In the genomic region with DNA sequence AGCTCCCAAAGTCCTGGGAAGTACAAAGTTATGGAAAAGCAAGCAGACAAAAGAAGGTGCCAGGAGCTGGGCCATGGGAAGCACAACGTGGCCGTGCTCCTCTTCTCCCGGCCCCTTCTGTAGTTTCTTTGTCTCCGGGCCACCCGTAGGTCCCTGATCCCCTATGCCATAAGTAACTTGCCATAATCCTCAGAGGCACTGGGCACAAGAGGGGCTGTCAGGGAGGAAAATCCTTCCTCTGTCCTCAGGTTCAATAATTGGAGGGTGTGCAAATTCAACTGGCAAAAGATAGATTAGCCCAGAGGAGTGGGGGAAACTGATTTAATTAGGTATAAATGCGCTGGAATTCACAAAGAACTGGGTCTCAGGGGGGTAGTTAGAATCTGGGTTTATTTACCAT, we compare ENCODE assay signal across 27 mouse cellular contexts.
DNase-seq lines count a peak whose midpoint lies in the region; ATAC-seq lines count a peak whose summit lies in the region.
"Had no signal": no experiment of that assay in that cellular context is flagged by ENCODE, and none has a peak within 500 bp of the region (broad histone marks: within the 10 kb centered on the region; RNA-seq: fewer than 3 reads in every experiment).

No protein-coding gene starts in this region.

- H3K4me2 ChIP-seq in hindbrain, embryonic 11.5 days (replicated peaks; ENCODE audit: low read depth, low read length) = no peak overlapping the region
- no peak overlapping the region for H3K4me2 ChIP-seq in neural tube, embryonic 13.5 days
- H3K4me2 ChIP-seq in neural tube, embryonic 15.5 days = no peak overlapping the region
- H3K4me2 ChIP-seq: embryonic facial prominence, embryonic 12.5 days; heart, embryonic 15.5 days; liver, embryonic 15.5 days; lung, embryonic 15.5 days had no signal

- no peak for ATAC-seq in hindbrain, embryonic 11.5 days (ENCODE audit: low FRiP score)
- ATAC-seq in neural tube, embryonic 13.5 days (ENCODE audit: low read depth) = 0 out of 2 replicates have a peak, but pooled peaks have one; percentile 27
- no peak for ATAC-seq in neural tube, embryonic 15.5 days (ENCODE audit: low FRiP score)
- ATAC-seq: Patski had no signal

- H3K27ac ChIP-seq in hindbrain, embryonic 10.5 days = peak overlapping the region; percentile 78
- H3K27ac ChIP-seq in hindbrain, embryonic 11.5 days (ENCODE audit: low read depth, low read length) = no peak overlapping the region
- peak overlapping the region; percentile 24; the same call in 1 of the 2 replicates for H3K27ac ChIP-seq in neural tube, embryonic 13.5 days (replicated peaks)
- H3K27ac ChIP-seq in neural tube, embryonic 15.5 days (replicated peaks) = no peak overlapping the region
- H3K27ac ChIP-seq in limb, embryonic 10.5 days = peak overlapping the region; percentile 50
- H3K27ac ChIP-seq: embryonic facial prominence, embryonic 12.5 days; heart, adult 2 months; heart, embryonic 15.5 days; liver, embryonic 15.5 days; lung, embryonic 15.5 days had no signal

- H3K27me3 ChIP-seq in hindbrain, embryonic 10.5 days (ENCODE audit: insufficient read depth, poor library complexity, severe bottlenecking) = peaks cover 15% of the 10 kb centered on the region; the same call in 1 of the 2 replicates
- H3K27me3 ChIP-seq in hindbrain, embryonic 11.5 days (ENCODE audit: control insufficient read depth, insufficient read depth, low read length) = no peaks in the 10 kb centered on the region
- H3K27me3 ChIP-seq in neural tube, embryonic 13.5 days = no peaks in the 10 kb centered on the region
- no peaks in the 10 kb centered on the region for H3K27me3 ChIP-seq in neural tube, embryonic 15.5 days (replicated peaks)
- 0 out of 2 replicates have a peak, but pooled peaks cover 3% of the 10 kb centered on the region for H3K27me3 ChIP-seq in limb, embryonic 10.5 days (ENCODE audit: low read depth, poor library complexity, severe bottlenecking)
- H3K27me3 ChIP-seq: CH12.LX; embryonic facial prominence, embryonic 12.5 days; heart, embryonic 15.5 days; liver, embryonic 15.5 days; lung, embryonic 15.5 days; megakaryocyte, embryonic 14.5 days had no signal

- no peak overlapping the region for H3K9ac ChIP-seq in hindbrain, embryonic 11.5 days (ENCODE audit: low read depth, low read length)
- H3K9ac ChIP-seq in neural tube, embryonic 13.5 days = 0 out of 2 replicates have a peak overlapping the region, but pooled peaks have one; percentile 31
- H3K9ac ChIP-seq in neural tube, embryonic 15.5 days (replicated peaks) = no peak overlapping the region
- H3K9ac ChIP-seq: embryonic facial prominence, embryonic 12.5 days; heart, embryonic 15.5 days; liver, embryonic 15.5 days; lung, embryonic 15.5 days had no signal

- H3K4me1 ChIP-seq in hindbrain, embryonic 10.5 days (replicated peaks) = peaks cover 28% of the 10 kb centered on the region
- no peaks in the 10 kb centered on the region for H3K4me1 ChIP-seq in hindbrain, embryonic 11.5 days (replicated peaks; ENCODE audit: control insufficient read depth, insufficient read depth, low read length)
- peaks cover 16% of the 10 kb centered on the region for H3K4me1 ChIP-seq in neural tube, embryonic 13.5 days (replicated peaks)
- peaks cover 11% of the 10 kb centered on the region; the same call in 1 of the 2 replicates for H3K4me1 ChIP-seq in neural tube, embryonic 15.5 days
- peaks cover 29% of the 10 kb centered on the region for H3K4me1 ChIP-seq in limb, embryonic 10.5 days
- H3K4me1 ChIP-seq: liver, embryonic 15.5 days had no signal

- WGBS in hindbrain, embryonic 10.5 days = 24% methylated on average over 6 of the region's 6 CpGs
- WGBS in hindbrain, embryonic 11.5 days = 32% methylated on average over 6 of the region's 6 CpGs
- WGBS in neural tube, embryonic 13.5 days = 22% methylated on average over 6 of the region's 6 CpGs
- WGBS in neural tube, embryonic 15.5 days = 27% methylated on average over 6 of the region's 6 CpGs
- WGBS in limb, embryonic 10.5 days = 66% methylated on average over 6 of the region's 6 CpGs

- no peaks in the 10 kb centered on the region for H3K36me3 ChIP-seq in hindbrain, embryonic 10.5 days
- no peaks in the 10 kb centered on the region for H3K36me3 ChIP-seq in hindbrain, embryonic 11.5 days (ENCODE audit: control insufficient read depth, insufficient read depth, low read length)
- no peaks in the 10 kb centered on the region for H3K36me3 ChIP-seq in neural tube, embryonic 13.5 days
- no peaks in the 10 kb centered on the region for H3K36me3 ChIP-seq in neural tube, embryonic 15.5 days
- no peaks in the 10 kb centered on the region for H3K36me3 ChIP-seq in limb, embryonic 10.5 days
- H3K36me3 ChIP-seq: embryonic facial prominence, embryonic 12.5 days; G1E; heart, embryonic 15.5 days; liver, embryonic 15.5 days; lung, embryonic 15.5 days had no signal

- no peaks in the 10 kb centered on the region for H3K9me3 ChIP-seq in hindbrain, embryonic 10.5 days
- H3K9me3 ChIP-seq in hindbrain, embryonic 11.5 days (ENCODE audit: control insufficient read depth, low read length) = no peaks in the 10 kb centered on the region
- no peaks in the 10 kb centered on the region for H3K9me3 ChIP-seq in neural tube, embryonic 13.5 days
- H3K9me3 ChIP-seq in neural tube, embryonic 15.5 days (replicated peaks) = no peaks in the 10 kb centered on the region
- no peaks in the 10 kb centered on the region for H3K9me3 ChIP-seq in limb, embryonic 10.5 days (replicated peaks)
- H3K9me3 ChIP-seq: embryonic facial prominence, embryonic 12.5 days; G1E; heart, embryonic 15.5 days; liver, embryonic 15.5 days; lung, embryonic 15.5 days had no signal

- DNase-seq in hindbrain, embryonic 10.5 days (ENCODE audit: low spot score) = no peak
- DNase-seq in hindbrain, embryonic 11.5 days (ENCODE audit: low spot score) = no peak
- DNase-seq in limb, embryonic 10.5 days (ENCODE audit: low spot score) = no peak
- DNase-seq in adrenal gland, postnatal 36 days = no peak
- no peak for DNase-seq in kidney, postnatal 10 days
- DNase-seq: B cell, adult 2 months; cerebellum, adult 18-20 months; cerebellum, postnatal 14 days; gastrocnemius, postnatal 36 days; heart, adult 2 months; heart, postnatal 36 days; kidney, adult 18-20 months; kidney, postnatal 14 days; left cerebral cortex, postnatal 4 days; liver; lung, postnatal 36 days; right cerebral cortex, postnatal 14 days had no signal

- H3K4me3 ChIP-seq in hindbrain, embryonic 10.5 days = no peak overlapping the region
- H3K4me3 ChIP-seq in hindbrain, embryonic 11.5 days (ENCODE audit: low read depth, low read length) = no peak overlapping the region
- no peak overlapping the region for H3K4me3 ChIP-seq in neural tube, embryonic 13.5 days
- no peak overlapping the region for H3K4me3 ChIP-seq in neural tube, embryonic 15.5 days (replicated peaks)
- no peak overlapping the region for H3K4me3 ChIP-seq in limb, embryonic 10.5 days
- H3K4me3 ChIP-seq: embryonic facial prominence, embryonic 12.5 days; heart, adult 2 months; heart, embryonic 15.5 days; liver, embryonic 15.5 days; lung, embryonic 15.5 days; megakaryocyte, embryonic 14.5 days had no signal

Comparison
In these comparisons a context has a peak if more than half of its experiments do, and no peak if none do; other contexts are left out.
1. H3K27ac ChIP-seq: peak in hindbrain, embryonic 10.5 days (single experiment), neural tube, embryonic 13.5 days (single experiment) and limb, embryonic 10.5 days (single experiment); none in hindbrain, embryonic 11.5 days (single experiment) and neural tube, embryonic 15.5 days (single experiment).